In the genomic region with DNA sequence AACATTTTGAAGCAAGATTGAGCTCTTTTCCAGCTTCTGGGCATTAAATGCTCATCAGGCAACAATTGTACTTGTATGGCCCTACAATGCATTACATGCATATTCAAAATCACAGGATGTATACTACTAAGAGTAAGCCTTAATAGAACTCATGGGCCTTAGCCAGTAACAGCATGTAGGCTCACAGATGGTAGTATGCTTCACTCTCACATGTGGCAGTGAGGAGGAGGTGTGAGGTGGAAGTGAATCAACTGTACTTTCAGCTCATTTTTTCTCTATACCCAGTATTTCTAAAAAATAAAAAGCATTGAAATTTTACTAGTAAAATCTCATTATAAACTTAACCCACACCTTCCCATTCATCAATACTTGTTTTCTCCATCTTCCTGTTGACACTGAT, we compare ENCODE assay signal across 21 mouse cellular contexts. TPM values are rescaled to one million over a fixed set of nuclear protein-coding genes. Genes with fewer than 3 reads are reported as not detected.
A peak's percentile ranks its signal among the peaks of the same experiment; 100 is the strongest.
DNase-seq lines count a peak whose midpoint lies in the region; ATAC-seq lines count a peak whose summit lies in the region.
"Had no signal": no experiment of that assay in that cellular context is flagged by ENCODE, and none has a peak within 500 bp of the region (broad histone marks: within the 10 kb centered on the region; RNA-seq: fewer than 3 reads in every experiment).

No protein-coding gene starts in this region.

- intact Hi-C loops in left cerebral cortex, postnatal 4 days (cut with DNase I) = no loop called here

- no peak for DNase-seq in frontal cortex, postnatal 14 days (ENCODE audit: low spot score in 2 of 2)
- peak; percentile 22 for DNase-seq in left cerebral cortex, adult 11 months (ENCODE audit: low spot score)
- DNase-seq in left cerebral cortex, postnatal 4 days = no peak
- DNase-seq in left cerebral cortex, adult 18-20 months (ENCODE audit: low spot score in 2 of 2) = peak; percentile 69 to 71
- peak; percentile 45 for DNase-seq in right cerebral cortex, postnatal 25 days
- no peak for DNase-seq in neural tube, embryonic 10.5 days (ENCODE audit: extremely low spot score, low spot score)
- no peak for DNase-seq in spleen, adult 12 weeks (ENCODE audit: low spot score)
- DNase-seq: adrenal gland, postnatal 14 days; cerebellum, adult 9-11 months; gastrocnemius, postnatal 10 days; heart, adult 11 months; kidney, adult 9 months; kidney, postnatal 36 days; lung, postnatal 4 days; midbrain, embryonic 14.5 days; thymus, adult 2 months; thymus, postnatal 4 days had no signal

- ATAC-seq in frontal cortex, adult (ENCODE audit: low TSS enrichment) = peak; percentile 97
- ATAC-seq: forebrain, embryonic 15.5 days; hindbrain, postnatal 0 days; intestine, embryonic 16.5 days had no signal

RNA-seq across cellular contexts. Expression of a gene that starts 45.2 kb away (rescaled TPM):
- 100 to 1,000 TPM; 133 to 141 TPM for total RNA-seq in left cerebral cortex, postnatal 4 days (2021)
- total RNA-seq in left cerebral cortex, adult 18-20 months (2021) = 100 to 1,000 TPM; 169 to 186 TPM

Comparison
In these comparisons a context has a peak if more than half of its experiments do, and no peak if none do; other contexts are left out.
1. DNase-seq: peak in left cerebral cortex, adult 11 months (single experiment), left cerebral cortex, adult 18-20 months (2 of 2) and right cerebral cortex, postnatal 25 days (single experiment); none in frontal cortex, postnatal 14 days (0 of 2), left cerebral cortex, postnatal 4 days (single experiment), neural tube, embryonic 10.5 days (single experiment) and spleen, adult 12 weeks (single experiment).